Mouse (Mus musculus): ENCODE measurements around the gene Zfp580. TPM values are rescaled to one million over a fixed set of nuclear protein-coding genes. Genes with fewer than 3 reads are reported as not detected.

Zfp580 gene
- total and polyA plus RNA-seq, 3 experiments: 1.0 to 19.9 TPM; not detected in 1

DNA sequence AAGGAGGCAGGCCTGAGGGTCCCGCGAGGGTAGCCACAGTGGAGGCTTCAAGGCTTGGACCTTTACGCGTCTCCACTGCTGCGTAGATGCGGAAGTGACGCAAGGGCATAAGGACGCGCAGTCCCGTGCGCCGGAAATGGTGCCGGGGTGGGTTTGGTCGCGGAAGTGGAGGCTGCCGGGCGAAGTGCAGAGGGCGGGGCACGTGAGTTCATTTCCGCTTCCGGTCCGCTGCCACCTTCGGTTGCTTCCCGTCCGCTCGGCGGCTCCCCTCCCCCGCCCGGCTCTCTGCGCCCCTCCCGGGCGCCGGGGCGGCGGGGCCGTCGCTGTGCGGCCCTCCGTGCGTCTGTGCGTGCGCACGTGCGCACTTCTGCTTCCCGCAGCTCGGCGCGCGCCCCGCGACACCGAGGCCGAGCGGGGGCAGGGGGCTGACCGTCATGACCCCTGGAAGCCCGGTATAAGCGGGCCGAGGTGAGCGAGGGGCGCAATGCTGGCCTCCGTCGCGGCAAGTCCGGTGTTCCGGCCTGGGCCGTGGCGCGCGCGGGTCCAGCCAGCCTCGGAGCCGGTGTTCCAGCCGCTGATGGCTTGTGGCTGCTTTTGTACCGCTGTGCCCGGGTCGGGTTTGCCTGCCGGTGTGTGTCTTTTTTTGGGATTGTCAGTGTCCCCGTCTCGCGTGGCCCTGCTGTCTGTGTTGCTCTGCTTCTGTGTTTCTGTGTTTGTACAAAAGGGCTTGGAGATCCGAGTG is 28.8 kb downstream of the Zfp580 start, which contains the start of gene Epn1 (continued):
- no peak for TF ChIP-seq USF2 (IDR thresholded peaks at IDR 0.05; ENCODE audit: borderline replicate concordance in 1 of 2, insufficient read depth in 1 of 2, low read depth in 1 of 2, low read length in 2 of 2)
- no peak for TF ChIP-seq MYB (IDR thresholded peaks at IDR 0.05; ENCODE audit: low read depth, low read length)
- 0 out of 2 replicates have a peak, but pooled peaks have one; percentile 78 for TF ChIP-seq UBTF (IDR thresholded peaks at IDR 0.05; ENCODE audit: borderline replicate concordance, insufficient read depth, low read depth, low read length)
- TF ChIP-seq EP300 (IDR thresholded peaks at IDR 0.05; ENCODE audit: low read depth in 1 of 2, low read length in 2 of 2): peak in 1 of 2 experiments; percentile 48; a peak in 2 of 4 replicates
- peak; percentile 77; the same call in 1 of the 2 replicates for TF ChIP-seq ZMIZ1 (IDR thresholded peaks at IDR 0.05; ENCODE audit: low read depth, low read length)
- TF ChIP-seq KAT2A (conservative IDR thresholded peaks at IDR 0.05; ENCODE audit: low read depth, low read length): peak; percentile 80
- peak; percentile 90 for TF ChIP-seq SIN3A (IDR thresholded peaks at IDR 0.05; ENCODE audit: low read length)
- TF ChIP-seq GABPA (IDR thresholded peaks at IDR 0.05; ENCODE audit: low read depth, low read length): no peak
- TF ChIP-seq CHD2 (IDR thresholded peaks at IDR 0.05; ENCODE audit: low read length): no peak; the same call in 1 of the 2 replicates
- TF ChIP-seq USF1 (IDR thresholded peaks at IDR 0.05; ENCODE audit: low read depth, low read length): peak; percentile 79
- 0 out of 6 replicates have a peak, but pooled peaks of 1 of the 3 experiments have one; percentile 0 for TF ChIP-seq CTCF (IDR thresholded peaks at IDR 0.05 in 2 of 3, conservative IDR thresholded peaks at IDR 0.05 in 1 of 3; ENCODE audit: control insufficient read depth in 1 of 3, insufficient read depth in 1 of 3, low read depth in 2 of 3, low read length in 3 of 3, poor library complexity in 1 of 3, severe bottlenecking in 1 of 3)
- peak; percentile 75; the same call in 1 of the 2 replicates for TF ChIP-seq MAZ (IDR thresholded peaks at IDR 0.05; ENCODE audit: low read depth, low read length)
- peak; percentile 50 for TF ChIP-seq TCF12 (IDR thresholded peaks at IDR 0.05; ENCODE audit: low read depth, low read length)
- TF ChIP-seq TAL1 (IDR thresholded peaks at IDR 0.05; ENCODE audit: low read length): no peak

DNA sequence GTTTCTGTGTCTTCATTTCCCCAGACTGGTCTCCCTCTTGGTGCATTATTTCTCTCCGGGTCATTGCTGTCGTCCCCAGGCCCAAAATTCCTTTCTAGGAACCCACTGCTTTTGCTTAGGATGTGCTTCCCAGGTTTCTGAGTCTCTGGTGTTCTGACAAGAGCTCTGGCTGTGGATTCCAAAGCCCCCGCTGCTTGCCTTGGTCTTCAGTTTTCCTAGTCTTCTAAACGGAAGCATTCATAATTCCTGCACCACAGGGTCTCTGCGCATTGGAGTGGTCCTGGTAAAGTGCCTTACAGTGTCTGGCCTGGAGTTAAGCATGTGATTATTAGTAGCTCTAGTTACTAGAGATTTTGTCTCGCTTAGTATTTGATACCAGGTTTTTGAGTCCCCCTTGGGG is 29.5 kb downstream of the Zfp580 start:
- Histone ChIP-seq H3K27me3 (ENCODE audit: control insufficient read depth in 1 of 2, insufficient read depth in 2 of 2, low read length in 2 of 2) (no peaks in the 10 kb centered on the region), H3K36me3 (ENCODE audit: control insufficient read depth in 1 of 2, insufficient read depth in 2 of 2, low read length in 2 of 2) (peaks cover 25 to 54% of the 10 kb centered on the region in 2 experiments), H3K4me3 (ENCODE audit: control insufficient read depth in 1 of 2, insufficient read depth in 1 of 2, low read depth in 2 of 2, low read length in 2 of 2) (peak overlapping the region; percentile 69 to 95), H3K9ac (ENCODE audit: control insufficient read depth, low read depth, low read length, poor library complexity, severe bottlenecking) (peak overlapping the region; percentile 91), H3K79me2 (ENCODE audit: control insufficient read depth, insufficient read depth, low read length, poor library complexity) (peaks cover 39% of the 10 kb centered on the region), H3K4me1 (ENCODE audit: control insufficient read depth in 1 of 2, insufficient read depth in 2 of 2, low read length in 2 of 2) (peaks cover 15 to 43% of the 10 kb centered on the region in 2 experiments), H3K9me3 (replicated peaks; ENCODE audit: insufficient read depth, low read length) (no peaks in the 10 kb centered on the region), H3K27ac (ENCODE audit: control insufficient read depth, low read depth, low read length) (peak overlapping the region; percentile 82)
- TF ChIP-seq GATA1 (IDR thresholded peaks at IDR 0.05; ENCODE audit: low read depth, low read length) (no peak), MAX (IDR thresholded peaks at IDR 0.05; ENCODE audit: low read length) (no peak), RAD21 (IDR thresholded peaks at IDR 0.05; ENCODE audit: low read depth, low read length) (no peak), POLR2AphosphoS5 (IDR thresholded peaks at IDR 0.05; ENCODE audit: borderline replicate concordance, low read depth, low read length) (no peak), HCFC1 (IDR thresholded peaks at IDR 0.05; ENCODE audit: low read depth, low read length) (no peak), RCOR1 (IDR thresholded peaks at IDR 0.05; ENCODE audit: low read depth, low read length) (no peak), SMC3 (IDR thresholded peaks at IDR 0.05; ENCODE audit: low read depth, low read length) (no peak), NRF1 (IDR thresholded peaks at IDR 0.05; ENCODE audit: insufficient read depth, low read depth, low read length, poor library complexity, severe bottlenecking) (no peak), GABPA (IDR thresholded peaks at IDR 0.05; ENCODE audit: low read depth, low read length) (no peak), SIN3A (IDR thresholded peaks at IDR 0.05; ENCODE audit: low read length) (no peak), E2F4 (IDR thresholded peaks at IDR 0.05; ENCODE audit: borderline replicate concordance, low read depth, low read length) (no peak)
- peak; percentile 50 for DNase-seq (ENCODE audit: low read depth, low spot score)
